Mouse (Mus musculus) stomach, postnatal 0 days (tissue): ENCODE results near the gene Amigo1. TPM values are rescaled to one million over a fixed set of nuclear protein-coding genes. Genes with fewer than 3 reads are reported as not detected.

Source experiments
- ATAC-seq: fragments of 200-750 bp; cut with Nextera tagmentation; 2 replicates; pipeline ENCODE4 v1.8.0; 2017; ENCODE audit not compliant: low FRiP score, low TSS enrichment
- DNase-seq: peaks from one replicate; pipeline ENCODE4 v3.0.0-alpha.2; 2016; ENCODE audit warnings: low spot score
- H3K27ac ChIP-seq: fragments of 300-500 bp; sonication (generic); replicated peaks from 2 replicates; pipeline ENCODE4 v1.5.1; 2014; ENCODE audit warnings: mild to moderate bottlenecking, control low read depth
- H3K27me3 ChIP-seq: fragments of 300-500 bp; sonication (generic); 2 replicates; pipeline ENCODE4 v1.6.1; 2014; ENCODE audit warnings: low read length; ENCODE audit not compliant: control insufficient read depth, insufficient read depth
- H3K36me3 ChIP-seq: fragments of 300-500 bp; sonication (generic); 2 replicates; pipeline ENCODE4 v1.6.1; 2014; ENCODE audit warnings: low read length, mixed read lengths; ENCODE audit not compliant: control insufficient read depth, insufficient read depth
- H3K4me1 ChIP-seq: fragments of 300-500 bp; sonication (generic); replicated peaks from 2 replicates; pipeline ENCODE4 v1.6.1; 2014; ENCODE audit warnings: antibody characterized with exemption; ENCODE audit not compliant: control insufficient read depth, insufficient read depth
- H3K4me2 ChIP-seq: fragments of 300-500 bp; sonication (generic); replicated peaks from 2 replicates; pipeline ENCODE4 v1.6.1; 2014; ENCODE audit warnings: low read depth, mild to moderate bottlenecking, control low read depth, moderate library complexity
- H3K4me3 ChIP-seq: fragments of 300-500 bp; sonication (generic); 2 replicates; pipeline ENCODE4 v1.5.1; 2014; ENCODE audit warnings: low read depth, low read length, control low read depth
- H3K9ac ChIP-seq: fragments of 300-500 bp; sonication (generic); 2 replicates; pipeline ENCODE4 v1.6.1; 2014; ENCODE audit warnings: mild to moderate bottlenecking, low read length, control low read depth, mixed read lengths
- H3K9me3 ChIP-seq: fragments of 300-500 bp; sonication (generic); 2 replicates; pipeline ENCODE4 v1.6.1; 2016; ENCODE audit warnings: low read length; ENCODE audit not compliant: control insufficient read depth
- CTCF ChIP-seq: IDR thresholded peaks from 2 replicates; pipeline ENCODE4 v1.5.1; 2016; ENCODE audit warnings: antibody characterized with exemption, low read depth, mild to moderate bottlenecking, moderate library complexity
- EP300 ChIP-seq: optimal IDR thresholded peaks from 2 replicates; pipeline ENCODE3; 2016; ENCODE audit warnings: antibody characterized with exemption
- WGBS: fragments of 180-500 bp; shearing (Covaris S2); extraction: QIAGEN DNeasy Blood & Tissue Kit; methylation state at CpG from one replicate; pipeline ENCODE4 v1.1.7; 2014; 5-methylcytosine and 5-hydroxymethylcytosine counted together
- polyA plus RNA-seq: library from polyadenylated mRNA; unstranded; fragments of >200 nt; fragmentation: Nextera tagmentation; extraction: Ambion mirVana; gene quantifications from 2 replicates; pipeline ENCODE4 v1.2.1, GENCODE M21; 2015

Amigo1 gene
- polyA plus RNA-seq, 1 experiment from 2014 or later, result 3.0 TPM

DNA sequence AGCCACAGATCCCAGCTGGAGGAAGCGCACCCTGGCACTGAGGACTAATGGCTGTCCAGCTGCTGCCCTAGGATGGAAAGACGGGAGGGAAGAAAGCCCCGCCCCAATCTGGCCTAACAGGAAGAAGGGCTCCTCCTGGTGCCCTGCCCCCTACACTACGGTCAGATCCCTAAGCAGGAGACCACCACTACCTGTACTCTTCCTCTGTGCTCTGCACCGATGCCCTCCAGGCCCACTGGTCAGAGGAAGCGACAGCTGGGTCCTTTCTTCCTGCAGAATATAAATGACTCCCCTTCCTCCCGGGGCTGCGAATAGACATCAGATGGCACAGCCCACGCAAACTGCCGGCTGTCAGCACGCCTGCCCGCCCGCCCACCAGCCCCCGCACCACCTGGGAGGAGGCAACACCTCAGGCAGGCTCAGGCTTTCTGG lies 10.9 kb downstream of the Amigo1 start:
- H3K27me3 ChIP-seq, result no peaks in the 10 kb centered on the region
- WGBS, result 20% methylated on average over 14 of the region's 14 CpGs
- no peak overlapping the region for H3K9ac ChIP-seq
- H3K36me3 ChIP-seq, result no peaks in the 10 kb centered on the region
- H3K4me3 ChIP-seq, result no peak overlapping the region
- no peaks in the 10 kb centered on the region for H3K9me3 ChIP-seq
- no peak overlapping the region; the same call in 1 of the 2 replicates for H3K4me2 ChIP-seq
- no peak for ATAC-seq
- no peak overlapping the region for H3K27ac ChIP-seq
- TF ChIP-seq EP300, result no peak
- peak; percentile 52 for TF ChIP-seq CTCF
- peak; percentile 64 for DNase-seq
- H3K4me1 ChIP-seq, result peaks cover 5% of the 10 kb centered on the region; the same call in 1 of the 2 replicates

DNA sequence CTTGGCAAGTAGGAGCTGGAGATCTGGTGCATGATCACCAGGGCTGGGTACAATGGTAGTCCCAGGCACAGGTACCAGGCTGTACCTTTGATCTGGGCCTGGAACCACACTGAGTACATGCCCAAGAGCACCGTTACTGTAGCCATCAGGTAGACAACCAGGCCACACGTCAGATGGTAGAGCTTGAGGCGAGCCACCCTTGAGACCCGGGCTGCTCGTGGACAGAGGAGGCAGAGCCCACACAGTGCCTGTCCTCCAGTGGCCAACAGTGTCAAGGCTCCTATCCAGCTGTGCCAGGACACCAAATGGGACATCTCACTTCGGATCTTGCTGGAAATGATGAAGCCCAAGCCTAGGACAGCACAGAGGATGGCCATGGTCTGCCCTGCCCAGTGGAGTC lies 13.1 kb downstream of the Amigo1 start:
- Histone ChIP-seq H3K36me3 (no peaks in the 10 kb centered on the region; the same call in 1 of the 2 replicates), H3K27me3 (no peaks in the 10 kb centered on the region), H3K9ac (no peak overlapping the region), H3K27ac (no peak overlapping the region), H3K4me3 (no peak overlapping the region), H3K9me3 (no peaks in the 10 kb centered on the region), H3K4me2 (peak overlapping the region; percentile 64; the same call in 1 of the 2 replicates), H3K4me1 (peaks cover 5% of the 10 kb centered on the region; the same call in 1 of the 2 replicates)
- no peak for DNase-seq
- TF ChIP-seq CTCF (no peak), EP300 (no peak)
- 91% methylated on average over 6 of the region's 6 CpGs for WGBS
- no peak for ATAC-seq

DNA sequence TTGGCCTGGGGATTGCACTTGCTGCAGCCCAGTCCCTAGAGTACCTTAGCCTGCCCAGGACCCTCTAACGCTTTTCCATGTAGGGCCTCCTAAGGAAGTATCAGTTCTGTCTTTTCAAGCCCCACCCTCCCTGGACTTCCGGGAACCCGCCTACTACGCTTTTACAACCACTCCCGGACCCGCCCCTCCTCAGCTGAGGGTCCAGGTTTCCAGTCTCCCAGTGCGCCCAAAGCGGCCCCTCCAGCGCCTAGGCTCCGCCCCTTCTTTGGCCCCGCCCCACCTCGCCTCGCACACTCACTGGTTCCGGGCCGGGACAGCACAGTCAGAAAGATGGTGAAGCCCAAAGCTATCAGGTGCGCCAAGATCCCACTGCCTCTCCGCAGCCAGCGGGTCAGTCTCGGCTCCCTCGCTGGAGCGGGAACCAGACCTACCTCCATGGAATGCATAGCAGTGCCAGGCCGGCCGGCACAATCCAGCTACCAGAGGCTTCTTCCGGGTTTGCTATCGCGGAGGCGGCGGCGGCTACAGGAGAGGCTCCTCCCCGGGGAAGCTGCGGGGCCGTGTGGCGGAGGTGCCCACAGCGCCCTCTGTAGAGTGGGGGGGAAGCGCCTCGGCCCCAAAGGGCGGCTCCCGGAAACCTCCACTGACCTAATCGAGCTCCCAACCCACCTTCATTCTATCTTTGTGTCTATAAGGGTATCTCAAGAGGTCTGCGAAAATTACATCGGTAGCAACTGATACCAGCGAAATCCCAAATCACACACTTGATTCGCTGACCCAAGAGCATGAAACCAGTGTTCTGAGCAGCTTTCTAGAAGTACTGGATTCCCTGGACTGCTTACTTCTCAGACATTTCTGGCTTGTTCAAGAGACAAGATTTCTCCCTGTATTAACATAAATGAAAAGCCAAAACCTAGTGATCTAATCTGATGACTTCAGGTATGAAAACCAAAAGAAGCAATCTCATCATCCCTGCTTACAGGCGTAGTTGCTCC lies 14.5 kb downstream of the Amigo1 start, which contains the start of gene Cyb561d1:
Gene Cyb561d1, minus strand, starts transcription at position 884 of the 995 bp plus-strand sequence.
- Histone ChIP-seq H3K27ac (peak within 1 kb of the TSS; percentile 95), H3K36me3 (no peaks in the 10 kb centered on the region; the same call in 1 of the 2 replicates), H3K9ac (peak within 1 kb of the TSS; percentile 74), H3K4me1 (peaks cover 5% of the 10 kb centered on the region; the same call in 1 of the 2 replicates), H3K4me3 (peak within 1 kb of the TSS; percentile 71), H3K27me3 (no peaks in the 10 kb centered on the region), H3K9me3 (no peaks in the 10 kb centered on the region), H3K4me2 (peak within 1 kb of the TSS; percentile 64)
- 2% methylated on average over 44 of the region's 44 CpGs for WGBS
- DNase-seq (peak; percentile 95), ATAC-seq (peak; percentile 92)
- TF ChIP-seq EP300 (peak; percentile 71), CTCF (peak; percentile 78)

DNA sequence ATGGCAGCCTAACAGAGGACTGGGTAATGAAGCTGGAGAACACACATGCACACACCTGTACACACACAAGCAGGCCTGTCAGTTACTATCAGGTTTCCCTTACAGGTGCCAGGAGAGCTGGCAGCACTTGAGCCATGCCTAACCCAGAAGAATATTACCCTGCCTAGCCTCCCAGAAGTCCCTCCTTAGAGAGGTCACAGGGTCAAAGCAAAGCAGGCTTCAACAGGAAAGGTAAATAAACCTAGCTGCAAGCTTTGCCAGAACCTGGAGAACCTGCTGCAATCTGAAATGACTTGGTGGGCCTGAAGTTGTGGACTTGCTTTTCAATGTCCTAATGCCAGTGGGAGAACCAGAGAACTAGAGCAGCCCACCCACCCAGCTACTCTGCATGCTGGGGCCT lies 16.4 kb downstream of the Amigo1 start:
- Histone ChIP-seq H3K9me3 (no peaks in the 10 kb centered on the region), H3K4me2 (no peak overlapping the region), H3K4me3 (no peak overlapping the region), H3K27ac (0 out of 2 replicates have a peak overlapping the region, but pooled peaks have one; percentile 8), H3K36me3 (no peaks in the 10 kb centered on the region; the same call in 1 of the 2 replicates), H3K4me1 (peaks cover 5% of the 10 kb centered on the region; the same call in 1 of the 2 replicates), H3K27me3 (no peaks in the 10 kb centered on the region), H3K9ac (no peak overlapping the region)
- DNase-seq (peak; percentile 40), ATAC-seq (no peak)
- no peak for TF ChIP-seq CTCF
- no peak for TF ChIP-seq EP300

DNA sequence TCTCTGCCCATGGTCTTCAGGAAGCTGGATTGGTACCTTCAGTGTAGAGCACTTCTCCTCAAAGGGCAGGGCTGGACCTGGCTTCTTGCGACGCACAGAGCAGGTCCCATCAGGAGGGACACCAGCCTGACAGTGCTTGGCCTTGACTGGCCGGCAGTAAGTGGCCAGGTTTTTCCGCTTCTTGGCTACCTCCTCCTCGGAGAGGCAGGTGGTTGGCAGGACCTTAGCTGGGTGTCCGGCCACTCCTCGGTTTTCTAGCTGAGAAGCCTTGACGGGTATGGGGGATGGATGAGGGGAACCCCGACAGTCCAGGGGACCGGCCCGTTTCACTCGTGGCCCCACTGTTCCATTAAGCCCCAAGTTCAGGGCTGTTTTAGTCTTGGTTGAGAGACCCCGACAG lies 17.1 kb downstream of the Amigo1 start:
- TF ChIP-seq EP300, result no peak
- no peak for TF ChIP-seq CTCF
- no peak for ATAC-seq
- H3K9me3 ChIP-seq, result no peaks in the 10 kb centered on the region
- WGBS, result 90% methylated on average over 13 of the region's 13 CpGs
- H3K9ac ChIP-seq, result no peak overlapping the region
- peak; percentile 14 for DNase-seq
- H3K4me1 ChIP-seq, result peaks cover 5% of the 10 kb centered on the region; the same call in 1 of the 2 replicates
- no peak overlapping the region for H3K27ac ChIP-seq
- H3K27me3 ChIP-seq, result no peaks in the 10 kb centered on the region
- no peaks in the 10 kb centered on the region; the same call in 1 of the 2 replicates for H3K36me3 ChIP-seq
- H3K4me2 ChIP-seq, result no peak overlapping the region
- H3K4me3 ChIP-seq, result no peak overlapping the region
